Mouse (Mus musculus) myocyte (in vitro differentiated cells): ENCODE data around the gene Alkbh6.

Source experiments
- MYOD1 ChIP-seq, 3 experiments: IDR thresholded peaks; one replicate each; pipeline ENCODE4 v1.6.1; 2011; ENCODE audit warnings: control low read depth in 2 of 3, low read depth in 2 of 3, mild to moderate bottlenecking in 2 of 3, moderate library complexity in 1 of 3; ENCODE audit not compliant: insufficient read length in 2 of 3, control insufficient read depth in 1 of 3
- MYOG ChIP-seq, 3 experiments: IDR thresholded peaks; one replicate each; pipeline ENCODE4 v1.6.1; 2011; ENCODE audit warnings: control low read depth in 2 of 3, low read depth in 2 of 3, mild to moderate bottlenecking in 2 of 3; ENCODE audit not compliant: insufficient read length in 2 of 3, control insufficient read depth in 1 of 3, insufficient read depth in 1 of 3
- POLR2A ChIP-seq: IDR thresholded peaks from one replicate; pipeline ENCODE4 v1.6.1; 2011; ENCODE audit warnings: low read depth, mild to moderate bottlenecking, control low read depth, moderate library complexity; ENCODE audit not compliant: insufficient read length
- REST ChIP-seq: IDR thresholded peaks from one replicate; pipeline ENCODE4 v1.6.1; 2011; ENCODE audit warnings: mild to moderate bottlenecking, control low read depth, moderate library complexity; ENCODE audit not compliant: insufficient read depth, insufficient read length
- TCF3 ChIP-seq: IDR thresholded peaks from one replicate; pipeline ENCODE4 v1.6.1; 2011; ENCODE audit warnings: low read depth, control low read depth; ENCODE audit not compliant: insufficient read length

DNA sequence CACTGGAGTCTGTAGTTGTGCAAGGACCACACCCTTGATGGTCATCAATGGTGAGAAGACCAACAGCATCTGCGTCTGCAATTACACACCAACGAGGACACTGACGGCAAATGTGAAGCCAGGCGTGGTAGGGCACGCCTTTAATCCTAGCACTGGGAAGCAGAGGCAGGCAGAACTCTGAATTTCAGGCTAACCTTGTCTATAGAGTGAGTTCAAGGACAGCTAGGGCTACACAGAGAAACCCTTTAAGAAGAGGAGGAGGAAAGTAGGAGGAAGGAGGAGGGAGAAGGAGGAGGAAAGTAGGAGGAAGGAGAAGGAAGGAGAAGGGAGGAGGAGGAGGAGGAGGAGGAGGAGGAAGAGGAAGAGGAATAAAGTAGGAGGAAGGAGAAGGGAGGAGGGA, 43.0 kb upstream of the Alkbh6 start:
- no peak for TF ChIP-seq MYOG (IDR thresholded peaks at IDR 0.05; ENCODE audit: control insufficient read depth in 1 of 3, insufficient read depth in 1 of 3, insufficient read length in 2 of 3, low read depth in 2 of 3)
- no peak for TF ChIP-seq REST
- no peak for TF ChIP-seq MYOD1 (IDR thresholded peaks at IDR 0.05; ENCODE audit: control insufficient read depth in 1 of 3, insufficient read length in 2 of 3, low read depth in 2 of 3)
- TF ChIP-seq TCF3 = no peak
- TF ChIP-seq POLR2A = no peak
